Mouse (Mus musculus): ENCODE data around the gene Tnp2. TPM values are rescaled to one million over a fixed set of nuclear protein-coding genes. Genes with fewer than 3 reads are reported as not detected.

The Tnp2 gene
- total RNA-seq, 4 experiments from 2014 or later = not detected

GRCm38 (mm10) chr16:10767158-10767557 is 21.3 kb downstream of the Tnp2 start:
- no peak for DNase-seq

GRCm38 (mm10) chr16:10764323-10764722 is 24.1 kb downstream of the Tnp2 start:
- DNase-seq = no peak

GRCm38 (mm10) chr16:10763540-10764264 is 24.8 kb downstream of the Tnp2 start:
- no peak for DNase-seq

- DNase-seq = no peak
Measured at GRCm38 (mm10) chr16:10762569-10763180, 25.8 kb downstream of the Tnp2 start.

- no peak for DNase-seq
Measured at GRCm38 (mm10) chr16:10761182-10761581, 27.3 kb downstream of the Tnp2 start.

GRCm38 (mm10) chr16:10756168-10756567 is 32.3 kb downstream of the Tnp2 start:
- DNase-seq = no peak

- DNase-seq = peak; percentile 92
Measured at GRCm38 (mm10) chr16:10754521-10755296, 33.8 kb downstream of the Tnp2 start.

- DNase-seq = no peak
Measured at GRCm38 (mm10) chr16:10749824-10750223, 38.6 kb downstream of the Tnp2 start.

- no peak for DNase-seq
Measured at GRCm38 (mm10) chr16:10749226-10749625, 39.2 kb downstream of the Tnp2 start.

- DNase-seq = no peak
Measured at GRCm38 (mm10) chr16:10741082-10741481, 47.4 kb downstream of the Tnp2 start.

GRCm38 (mm10) chr16:10739854-10740398 is 48.5 kb downstream of the Tnp2 start:
- DNase-seq = no peak

GRCm38 (mm10) chr16:10738866-10739265 is 49.6 kb downstream of the Tnp2 start:
- no peak for DNase-seq

Other genes with a start within 250 kb of the Tnp2 start
- gene Dexi, start 245.6 kb downstream of the Tnp2 start, total RNA-seq (2022) = 10 to 100 TPM; 21.3 to 29.9 (median 25.9) TPM
- gene Clec16a, start 243.3 kb downstream of the Tnp2 start, total RNA-seq (2022) = 10 to 100 TPM; 37.2 to 55.9 (median 51.3) TPM
- gene Socs1, start 3.1 kb downstream of the Tnp2 start, total RNA-seq (2022) = 10 to 100 TPM in 1 of 4 experiments, 1 to 10 TPM in 3; 2.9 to 14.3 (median 4.2) TPM
- gene Prm3, start 2.3 kb upstream of the Tnp2 start, total RNA-seq (2022) = not detected
- gene Prm2, start 7.5 kb upstream of the Tnp2 start, total RNA-seq (2022) = not detected
- gene Prm1, start 17.2 kb upstream of the Tnp2 start, total RNA-seq (2022) = not detected
- not detected for gene Gm11172, start 24.3 kb upstream of the Tnp2 start, total RNA-seq (2022)
- gene Rmi2, start 46.4 kb upstream of the Tnp2 start, total RNA-seq (2022) = under 1 TPM; 0.43 to 0.74 (median 0.48) TPM